Mouse (Mus musculus) megakaryocyte-erythroid progenitor cell, adult 5-6 weeks (primary cell): ENCODE measurements around the gene Bbs12. TPM values are rescaled to one million over a fixed set of nuclear protein-coding genes. Genes with fewer than 3 reads are reported as not detected.
A peak's percentile ranks its signal among the peaks of the same experiment; 100 is the strongest.

Source experiments
- ATAC-seq: replicated peaks from 2 replicates; pipeline ENCODE4 v1.8.0; 2016; ENCODE audit warnings: mild to moderate bottlenecking, inconsistent platforms; ENCODE audit not compliant: severe bottlenecking, poor library complexity, low FRiP score, low TSS enrichment
- total RNA-seq, 2 experiments: library from RNA; stranded (forward) in 1 of 2; stranded (reverse) in 1 of 2; fragments of 200-1000, 215-1000 nt in 1 of 2; fragments of >200 nt in 1 of 2; fragmentation: Nextera tagmentation in 1 of 2; gene quantifications; 2 replicates each; pipeline ENCODE4 v1.2.3; 2014 to 2017

Gene Bbs12
- total RNA-seq, 2 experiments from 2014 or later = 8.2 to 10.3 TPM

DNA sequence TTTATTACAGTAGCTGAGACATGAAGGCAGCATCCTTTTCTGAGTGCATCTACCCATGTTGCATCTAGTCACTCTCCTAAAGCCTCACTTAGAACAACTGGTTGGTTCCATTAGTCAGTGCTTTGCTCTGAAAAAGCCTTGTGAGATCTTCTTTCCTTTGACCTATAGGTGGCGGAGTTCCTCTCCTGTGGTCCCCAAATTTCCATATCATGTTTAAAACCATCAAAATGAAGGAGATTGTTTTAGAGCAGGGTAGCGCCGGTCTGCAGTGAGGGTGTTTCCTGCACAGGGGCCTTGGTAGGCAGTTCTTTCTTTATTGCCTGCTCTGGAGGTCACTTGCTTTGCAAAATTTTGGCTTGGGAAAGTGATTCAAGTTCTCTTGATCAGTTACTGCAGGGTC, 12.0 kb downstream of the Bbs12 start:
- ATAC-seq = peak; percentile 65; the same call in 1 of the 2 replicates

GRCm38 (mm10) chr3:37325317-37326112, 13.2 kb downstream of the Bbs12 start:
- peak; percentile 59; the same call in 1 of the 2 replicates for ATAC-seq

- 0 out of 2 replicates have a peak, but pooled peaks have one; percentile 21 for ATAC-seq
These were observed 14.3 kb downstream of the Bbs12 start for GRCm38 (mm10) chr3:37326627-37327026.

DNA sequence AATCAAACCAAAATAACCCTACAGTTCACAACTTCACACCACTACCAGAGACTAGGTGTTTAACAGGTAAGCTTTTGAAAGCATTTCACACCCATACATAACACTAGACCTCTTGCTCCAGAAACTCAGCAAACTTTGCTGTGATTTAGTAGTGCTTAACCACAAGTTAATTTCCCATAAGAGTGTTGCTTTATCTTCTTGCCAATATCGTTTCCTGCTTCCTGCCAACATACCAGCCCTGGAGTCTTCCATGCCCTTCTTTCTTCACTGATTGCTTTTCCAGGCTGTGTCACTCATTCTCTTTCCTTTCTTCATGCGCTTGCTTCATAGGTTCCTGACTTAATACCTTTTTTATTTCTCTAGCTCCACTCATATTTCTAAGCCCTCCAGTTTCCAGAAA, 16.1 kb downstream of the Bbs12 start:
- ATAC-seq = no peak

- no peak for ATAC-seq
These were observed 17.6 kb downstream of the Bbs12 start for GRCm38 (mm10) chr3:37329963-37330362.

- ATAC-seq = peak; percentile 96
These were observed 19.7 kb downstream of the Bbs12 start for GRCm38 (mm10) chr3:37331999-37332449.

- peak; percentile 47; the same call in 1 of the 2 replicates for ATAC-seq
These were observed 21.7 kb downstream of the Bbs12 start for GRCm38 (mm10) chr3:37334053-37334452.

- ATAC-seq = peak; percentile 68; the same call in 1 of the 2 replicates
These were observed 28.8 kb downstream of the Bbs12 start for GRCm38 (mm10) chr3:37341110-37341509.

GRCm38 (mm10) chr3:37342811-37343210, 30.5 kb downstream of the Bbs12 start:
- ATAC-seq = no peak

- ATAC-seq = no peak
These were observed 35.3 kb downstream of the Bbs12 start for GRCm38 (mm10) chr3:37347671-37348070.

- ATAC-seq = no peak
These were observed 36.1 kb downstream of the Bbs12 start, which contains the start of gene Fgf2 for GRCm38 (mm10) chr3:37348221-37349165. Gene Fgf2, plus strand, starts transcription at chr3:37348346.

DNA sequence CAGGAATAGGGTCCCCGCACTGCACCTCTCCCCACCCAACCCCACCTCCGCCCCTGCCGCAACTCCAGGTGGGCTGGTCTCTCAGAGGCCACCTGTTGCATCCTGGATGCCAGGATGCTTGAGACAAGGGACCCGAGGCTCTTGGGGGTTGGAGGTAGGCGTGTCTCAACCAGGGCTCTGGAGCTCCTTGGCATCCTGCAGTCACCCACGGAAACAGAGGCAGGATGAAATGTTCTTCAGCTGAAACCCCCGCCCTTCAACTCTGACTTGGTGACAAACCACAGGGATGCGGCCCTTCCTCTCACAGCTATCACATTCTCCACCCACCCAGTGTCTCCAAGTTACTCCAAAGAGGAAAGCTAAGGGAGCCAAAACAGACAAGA, 36.8 kb downstream of the Bbs12 start:
- ATAC-seq = no peak

- peak; percentile 86 for ATAC-seq
These were observed 38.0 kb downstream of the Bbs12 start for GRCm38 (mm10) chr3:37350386-37350785.

- no peak for ATAC-seq
These were observed 41.7 kb downstream of the Bbs12 start for GRCm38 (mm10) chr3:37353951-37354481.

- no peak for ATAC-seq
These were observed 42.4 kb downstream of the Bbs12 start for GRCm38 (mm10) chr3:37354737-37355136.

GRCm38 (mm10) chr3:37360729-37361128, 48.4 kb downstream of the Bbs12 start:
- ATAC-seq = no peak

DNA sequence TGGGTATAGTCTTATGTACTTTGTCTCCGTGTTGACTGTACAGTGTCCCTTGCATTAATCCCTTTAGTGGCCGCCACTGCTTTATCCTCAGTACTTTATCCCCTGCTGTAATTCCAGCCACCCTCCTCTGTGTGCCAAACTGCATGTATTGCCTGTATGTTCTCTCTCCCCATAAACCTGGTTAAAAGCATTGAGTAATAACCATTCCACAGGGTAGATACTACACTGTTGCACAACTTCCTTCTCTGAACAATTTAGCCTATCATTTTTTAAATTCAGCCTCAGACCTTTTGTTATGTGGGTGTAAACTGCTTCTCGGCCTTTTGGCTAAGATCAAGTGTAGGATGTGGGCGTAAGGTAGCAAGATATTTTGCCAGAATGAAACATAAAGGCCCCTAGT, 52.8 kb downstream of the Bbs12 start:
- no peak for ATAC-seq

- ATAC-seq = no peak
These were observed 53.6 kb downstream of the Bbs12 start for GRCm38 (mm10) chr3:37365976-37366375.

DNA sequence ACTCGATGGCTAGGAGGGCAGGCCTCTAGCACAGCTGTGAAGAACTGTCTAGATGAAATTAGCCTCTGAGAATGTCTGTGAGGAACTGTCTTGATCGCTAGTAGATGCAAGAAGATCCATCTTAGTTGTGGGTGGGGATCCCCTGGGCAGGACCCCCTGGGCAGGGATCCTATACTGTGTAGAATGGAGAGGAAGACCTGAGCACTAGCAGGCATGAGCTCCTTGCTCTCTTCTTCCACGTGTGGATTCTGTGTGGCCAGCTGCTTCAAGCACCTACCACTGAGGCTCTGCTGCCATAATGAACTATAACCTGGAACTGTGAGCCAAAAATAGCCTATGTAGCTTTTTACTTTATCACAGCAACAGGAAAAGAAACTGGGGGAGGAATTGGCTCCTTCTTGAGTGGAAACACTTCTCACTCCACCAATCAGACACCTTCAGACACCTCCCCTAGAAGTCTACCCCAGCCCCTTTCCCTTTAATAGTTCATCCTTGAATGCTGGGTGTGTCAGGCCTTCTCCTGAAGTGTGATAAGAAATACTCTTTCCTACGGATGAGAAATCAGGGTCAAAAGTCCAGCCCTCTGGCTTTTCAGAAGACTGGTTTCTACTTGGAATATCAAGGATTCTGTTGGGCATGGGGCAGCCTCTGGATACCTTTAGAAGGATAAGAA, 54.2 kb downstream of the Bbs12 start:
- no peak for ATAC-seq
